Mouse (Mus musculus) erythroblast, embryonic 14.5 days (primary cell): ENCODE measurements around the gene Pls1.

Experiments
- GATA1 ChIP-seq: IDR thresholded peaks from 2 replicates; pipeline ENCODE4 v1.6.1; 2012; ENCODE audit warnings: low read length, inconsistent platforms, mixed read lengths
- TAL1 ChIP-seq: IDR thresholded peaks from 3 replicates; pipeline ENCODE4 v1.6.1; 2012; ENCODE audit warnings: low read length, inconsistent platforms, mixed read lengths

- TF ChIP-seq GATA1 (no peak), TAL1 (no peak)
These were observed 10.9 kb upstream of the Pls1 start for GRCm38 (mm10) chr9:95856004-95856403.
